Mouse (Mus musculus): Measurements from ENCODE around the gene Gm7102.
"Not testable (repeated sequence)": the region's sequence is repeated elsewhere in the genome, so short reads cannot be mapped to it uniquely, and the experiment has no call there.

Gene Gm7102

GRCm38 (mm10) chr19:61175756-61176324 is at the start of gene Gm7102:
Gm7102 (minus strand) TSS chr19:61176309.
- no peak for DNase-seq (ENCODE audit: low spot score)

- DNase-seq (ENCODE audit: low spot score): no peak
Observed at GRCm38 (mm10) chr19:61224678-61225525, 48.8 kb upstream of the Gm7102 start.

- DNase-seq (ENCODE audit: low spot score): peak; percentile 68
Observed at GRCm38 (mm10) chr19:61223706-61224328, 47.7 kb upstream of the Gm7102 start.

GRCm38 (mm10) chr19:61207506-61207905 is 31.4 kb upstream of the Gm7102 start:
- DNase-seq (ENCODE audit: low spot score): not testable (repeated sequence)

DNA sequence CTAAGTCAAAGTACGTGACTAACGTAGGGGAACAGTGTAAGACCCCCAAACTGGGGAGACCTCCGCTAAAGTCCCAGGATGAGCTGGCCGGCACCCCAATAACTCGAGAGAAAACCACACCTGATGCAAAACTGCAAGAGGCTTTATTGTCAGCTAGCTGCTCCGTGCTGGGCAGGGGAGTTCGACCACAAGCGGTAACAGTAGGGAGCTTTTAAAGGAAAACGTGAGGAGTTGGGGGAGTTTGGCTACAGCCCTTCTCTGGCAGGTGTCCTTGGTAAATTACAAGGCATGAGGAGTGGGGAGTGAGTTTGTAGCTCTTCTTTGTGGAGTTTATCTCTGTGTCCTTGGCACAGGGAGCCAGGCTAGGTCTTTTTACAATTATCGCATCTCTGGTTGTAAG is 23.7 kb upstream of the Gm7102 start:
- peak; percentile 35 for DNase-seq (ENCODE audit: low spot score)

DNA sequence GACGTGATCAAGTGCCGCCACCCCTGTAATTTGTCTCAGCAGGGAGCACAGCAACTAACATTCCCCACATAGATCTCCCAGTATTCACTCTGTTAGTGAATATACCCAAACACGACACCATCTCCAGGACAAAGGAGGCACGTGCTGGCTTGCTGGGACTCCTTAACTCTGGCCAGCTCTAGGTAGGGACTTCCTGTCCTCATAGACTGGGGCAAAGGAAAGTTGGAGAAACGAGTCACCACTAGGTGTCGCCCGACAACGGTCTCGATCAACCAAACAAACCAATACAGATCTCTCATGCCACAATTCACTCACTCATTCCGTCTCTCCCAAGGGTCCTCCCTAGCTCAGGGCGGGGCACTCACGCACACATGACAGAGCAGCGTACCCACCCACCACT is 23.2 kb upstream of the Gm7102 start:
- peak; percentile 98 for DNase-seq (ENCODE audit: low spot score)

GRCm38 (mm10) chr19:61183590-61183989 is 7.5 kb upstream of the Gm7102 start, which contains the start of gene Gm6020:
Gm6020 (plus strand) TSS chr19:61183890.
- DNase-seq (ENCODE audit: low spot score): not testable (repeated sequence)

DNA sequence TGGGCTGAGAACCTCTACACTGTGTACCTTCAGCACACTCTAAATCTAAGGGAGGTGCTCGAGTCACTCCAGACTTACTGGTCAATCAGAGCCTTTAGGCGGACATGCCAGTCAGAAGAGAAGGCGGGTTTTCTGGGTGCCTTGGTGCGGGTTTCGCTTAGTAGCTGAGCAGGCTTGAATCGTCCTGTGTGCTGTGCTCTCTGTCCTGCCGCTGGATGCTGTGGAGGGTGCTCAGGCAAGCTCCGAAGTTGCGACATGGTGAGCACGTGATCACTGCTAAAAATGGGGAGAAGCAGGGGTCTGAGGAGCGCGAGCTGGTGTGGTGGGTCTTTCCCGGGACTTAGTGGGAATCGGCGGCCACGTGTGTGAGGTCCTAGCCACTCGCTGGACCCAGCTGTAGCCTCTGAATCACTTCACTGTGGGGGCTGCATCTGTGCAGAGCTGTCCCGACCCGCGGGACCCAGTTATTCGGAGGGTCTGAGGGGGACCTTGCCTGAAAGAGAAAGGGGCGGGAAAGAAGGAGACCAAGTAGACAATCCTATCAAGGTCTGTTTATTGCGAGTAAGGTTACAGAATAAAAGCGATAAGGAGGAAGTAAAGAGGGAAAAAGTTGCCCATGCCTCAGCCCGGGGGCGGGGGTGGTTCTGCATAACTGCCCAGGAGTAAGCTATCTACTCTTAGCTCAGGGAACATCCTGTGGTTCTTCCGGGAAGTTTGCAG is 24.2 kb downstream of the Gm7102 start:
- DNase-seq (ENCODE audit: low spot score): no peak

DNA sequence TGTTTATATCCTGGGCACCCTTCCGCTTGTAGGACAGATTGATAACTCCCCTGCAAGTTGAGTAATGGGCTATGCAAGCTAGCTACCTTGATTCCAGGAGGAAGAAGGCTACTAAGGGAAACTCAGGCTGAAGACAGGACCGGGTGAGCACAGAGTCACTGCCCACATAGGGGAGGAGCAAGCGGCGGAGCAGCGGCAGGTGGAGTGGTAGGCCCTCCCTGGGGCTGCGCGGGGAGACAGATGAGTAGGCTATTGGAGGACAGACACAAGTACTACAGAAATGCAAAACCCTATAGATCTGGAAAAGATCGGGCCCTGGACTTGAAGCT is 24.8 kb downstream of the Gm7102 start:
- DNase-seq (ENCODE audit: low spot score): no peak

DNA sequence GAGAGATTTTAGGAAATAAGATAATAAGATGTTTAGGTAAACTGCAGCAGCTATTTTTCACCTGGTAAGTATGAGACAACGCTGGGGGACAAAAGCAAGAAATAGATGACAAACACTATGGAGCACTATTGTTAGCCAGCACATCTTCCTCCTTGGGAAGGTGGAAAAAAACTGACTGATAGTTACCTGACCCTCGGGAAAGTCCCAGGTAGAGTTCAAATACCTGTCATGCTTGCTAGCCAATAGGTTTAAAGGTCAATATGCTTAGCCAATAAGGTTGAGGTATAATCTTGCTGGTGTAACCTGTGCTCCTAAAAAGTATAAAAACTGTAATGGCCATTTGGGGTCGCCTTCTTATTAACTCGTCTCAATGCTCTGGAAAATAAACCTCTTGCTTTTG is 34.8 kb downstream of the Gm7102 start:
- no peak for DNase-seq (ENCODE audit: low spot score)

- DNase-seq (ENCODE audit: low spot score): peak; percentile 96
Observed at GRCm38 (mm10) chr19:61140342-61141206, 35.5 kb downstream of the Gm7102 start, which contains the start of gene Zfp950. Zfp950 (minus strand) TSS chr19:61140840.

DNA sequence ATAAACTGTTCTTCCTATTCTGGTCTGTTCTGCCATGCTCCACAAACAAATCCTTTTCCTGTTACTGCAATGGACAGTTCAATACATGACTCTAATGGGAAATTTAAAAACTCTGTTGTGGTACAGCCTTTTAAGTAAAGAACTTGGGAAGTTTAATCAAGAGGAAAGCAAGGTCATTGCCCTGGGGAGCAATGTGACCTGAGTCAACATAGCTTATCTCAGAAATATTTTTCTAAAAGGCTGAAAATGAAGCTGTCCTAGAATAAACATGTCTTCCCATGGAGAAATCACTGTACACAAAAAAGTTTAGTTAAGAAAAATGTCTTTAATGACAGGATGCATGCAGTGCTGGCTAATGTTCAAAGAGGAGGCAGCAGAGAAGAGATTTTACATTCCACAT is 37.5 kb downstream of the Gm7102 start:
- no peak for DNase-seq (ENCODE audit: low spot score)

- DNase-seq (ENCODE audit: low spot score): no peak
Observed at GRCm38 (mm10) chr19:61131096-61131495, 45.0 kb downstream of the Gm7102 start.

All from adipocyte (in vitro differentiated cells).